Mouse (Mus musculus): ENCODE results near the gene Grik4.

GRCm38 (mm10) chr9:42531951-42532350, 412.3 kb downstream of the Grik4 start:
- TF ChIP-seq POLR2A (IDR thresholded peaks at IDR 0.05; ENCODE audit: low read depth, low read length) (no peak), CTCF (IDR thresholded peaks at IDR 0.05; ENCODE audit: extremely low read depth, insufficient read length, insufficient replicate concordance, low read depth, low read length) (no peak)
